ENCODE assay signal across 9 mouse cellular contexts in genomic region chr13:53443602-53444001, GRCm38 (mm10). TPM values are rescaled to one million over a fixed set of nuclear protein-coding genes. Genes with fewer than 3 reads are reported as not detected.
DNase-seq lines count a peak whose midpoint lies in the region; ATAC-seq lines count a peak whose summit lies in the region.
"Had no signal": no experiment of that assay in that cellular context is flagged by ENCODE, and none has a peak within 500 bp of the region (broad histone marks: within the 10 kb centered on the region; RNA-seq: fewer than 3 reads in every experiment).

No protein-coding gene starts in this region.

- no peak overlapping the region for H3K27ac ChIP-seq in forebrain, embryonic 16.5 days (ENCODE audit: low read length)
- H3K27ac ChIP-seq: macrophage had no signal

- peak; percentile 23 for DNase-seq in gastrocnemius, postnatal 14 days
- DNase-seq in gastrocnemius, adult 18-20 months (ENCODE audit: low spot score), result no peak
- peak; percentile 79 for DNase-seq in urinary bladder, postnatal 14 days (ENCODE audit: low spot score)
- no peak for DNase-seq in urinary bladder, postnatal 10 days (ENCODE audit: low spot score)
- peak; percentile 66 for DNase-seq in layer of hippocampus, adult 11-12 months (ENCODE audit: low spot score)
- no peak for DNase-seq in spleen, postnatal 36 days (ENCODE audit: low spot score in 2 of 2)

- H3K36me3 ChIP-seq in forebrain, embryonic 16.5 days (ENCODE audit: control insufficient read depth, insufficient read depth), result no peaks in the 10 kb centered on the region

- ATAC-seq in forebrain, embryonic 16.5 days, result peak; percentile 68
- peak; percentile 58; the same call in 1 of the 2 replicates for ATAC-seq in megakaryocyte progenitor cell, adult 5-6 weeks (replicated peaks; ENCODE audit: poor library complexity)

- intact Hi-C loops in gastrocnemius, postnatal 14 days (cut with DNase I; ENCODE audit: low total_unique reads), result no loop called here

- WGBS in forebrain, embryonic 16.5 days, result 21% methylated on average over 3 of the region's 3 CpGs

- H3K27me3 ChIP-seq in forebrain, embryonic 16.5 days (replicated peaks; ENCODE audit: control insufficient read depth, insufficient read depth, low read length), result 0 out of 2 replicates have a peak, but pooled peaks cover 2% of the 10 kb centered on the region

- H3K4me3 ChIP-seq in forebrain, embryonic 16.5 days (replicated peaks; ENCODE audit: low read length), result no peak overlapping the region

- no peaks in the 10 kb centered on the region for H3K9me3 ChIP-seq in forebrain, embryonic 16.5 days (ENCODE audit: control insufficient read depth, low read length)

- peaks cover 4% of the 10 kb centered on the region for H3K4me1 ChIP-seq in forebrain, embryonic 16.5 days (replicated peaks; ENCODE audit: control insufficient read depth, insufficient read depth, low read length)

- no peak overlapping the region for H3K4me2 ChIP-seq in forebrain, embryonic 16.5 days (ENCODE audit: low read length)

- H3K9ac ChIP-seq in forebrain, embryonic 16.5 days (replicated peaks; ENCODE audit: low read depth, low read length), result no peak overlapping the region

RNA-seq across cellular contexts. Expression of gene Msx2, which starts 29.3 kb away (rescaled TPM):
- total RNA-seq in gastrocnemius, postnatal 14 days (2021), result under 1 TPM in 1 of 2 experiments, not detected in 1; 0.18 TPM
- total RNA-seq in gastrocnemius, adult 18-20 months (2021), result not detected
- polyA plus RNA-seq in forebrain, embryonic 16.5 days (2015; fragmentation: Nextera tagmentation; extraction: Ambion mirVana), result 0.38 and 0.41 TPM in 2 replicates
- total RNA-seq in megakaryocyte progenitor cell, adult 5-6 weeks (2015), result not detected in 2 replicates
- total RNA-seq in megakaryocyte progenitor cell, adult 5-6 weeks (2017), result not detected in 2 replicates
- polyA plus RNA-seq: macrophage had no signal

Comparison
In these comparisons a context has a peak if more than half of its experiments do, and no peak if none do; other contexts are left out.
1. DNase-seq: peak in gastrocnemius, postnatal 14 days (single experiment), urinary bladder, postnatal 14 days (single experiment) and layer of hippocampus, adult 11-12 months (single experiment); none in gastrocnemius, adult 18-20 months (single experiment), urinary bladder, postnatal 10 days (single experiment) and spleen, postnatal 36 days (0 of 2).